Mouse (Mus musculus) megakaryocyte progenitor cell, adult 5-6 weeks (primary cell): ENCODE results near the gene Ugt2b1. TPM values are rescaled to one million over a fixed set of nuclear protein-coding genes. Genes with fewer than 3 reads are reported as not detected.
"Not testable (repeated sequence)": the region's sequence is repeated elsewhere in the genome, so short reads cannot be mapped to it uniquely, and the experiment has no call there.

Experiments
- ATAC-seq: replicated peaks from 2 replicates; pipeline ENCODE4 v1.8.0; 2016; ENCODE audit warnings: mild to moderate bottlenecking, moderate TSS enrichment, inconsistent platforms; ENCODE audit not compliant: poor library complexity
- total RNA-seq, 2 experiments: library from RNA; stranded (forward) in 1 of 2; stranded (reverse) in 1 of 2; fragments of 157-497, 149-512 nt in 1 of 2; fragments of 200-1000 nt in 1 of 2; gene quantifications; 2 replicates each; pipeline versions ENCODE4 v1.2.3 to v1.2.4; 2015 to 2017

The Ugt2b1 gene
- total RNA-seq (2015) (not detected in 2 replicates), total RNA-seq (2017) (not detected in 2 replicates)

DNA sequence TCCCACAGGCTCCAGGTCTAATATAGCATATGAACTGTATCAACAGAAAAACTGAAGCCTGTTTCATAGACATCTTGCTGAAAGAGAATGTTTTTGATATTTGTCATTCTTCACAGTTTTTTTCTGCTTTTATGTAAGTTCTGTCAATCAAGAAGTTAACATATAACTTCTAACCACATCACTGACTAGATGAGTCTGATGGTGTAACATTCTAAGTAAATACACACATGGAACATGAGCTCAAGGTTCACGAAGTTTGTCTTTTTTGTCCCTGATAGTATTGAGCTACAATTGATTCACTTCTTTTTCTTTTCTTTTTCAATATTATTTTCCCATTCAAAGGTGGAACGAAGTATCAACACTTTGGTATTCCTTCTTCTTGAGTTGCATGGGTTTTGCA, at the start of gene Ugt2b1:
TSS of gene Ugt2b1 (minus strand) at position 105 of the 400 bp plus-strand sequence.
- ATAC-seq: no peak

DNA sequence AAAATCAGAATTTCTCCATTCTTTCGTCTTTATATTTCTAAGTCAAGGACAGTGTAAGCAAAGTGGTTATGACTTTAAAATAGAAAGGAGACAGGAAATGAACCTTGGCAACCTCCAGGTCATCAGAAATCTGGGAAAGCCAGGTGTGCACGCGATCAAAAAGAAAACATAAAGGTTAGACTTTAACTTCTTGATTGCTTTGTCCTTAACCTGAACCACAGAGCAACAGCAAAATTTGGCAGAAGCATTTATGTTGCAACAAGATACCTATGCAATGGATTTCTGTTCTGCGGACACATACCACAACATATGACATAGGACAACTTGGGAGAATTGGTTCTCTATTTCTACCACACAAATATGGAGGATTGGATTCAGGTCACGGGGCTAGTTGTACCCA, 40.9 kb upstream of the Ugt2b1 start:
- not testable (repeated sequence) for ATAC-seq

DNA sequence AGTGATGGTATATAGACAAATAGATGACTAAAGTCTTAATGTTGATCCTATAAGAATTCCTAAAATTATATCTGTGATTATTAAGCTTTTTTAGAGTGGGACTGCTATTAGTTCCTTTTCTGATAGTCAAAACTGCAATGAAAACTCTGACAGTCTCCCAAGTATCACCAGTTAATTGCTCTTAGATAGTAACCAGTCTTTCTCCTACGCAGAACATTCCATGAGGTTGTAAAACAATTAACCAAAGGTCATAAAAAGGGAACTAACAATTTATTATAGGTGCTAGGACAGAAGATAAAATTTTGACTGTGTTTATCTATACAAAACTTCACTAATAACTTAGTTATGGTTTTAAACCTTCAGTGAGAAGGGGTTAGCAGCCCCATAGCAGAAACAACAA, 36.5 kb upstream of the Ugt2b1 start:
- not testable (repeated sequence) for ATAC-seq

DNA sequence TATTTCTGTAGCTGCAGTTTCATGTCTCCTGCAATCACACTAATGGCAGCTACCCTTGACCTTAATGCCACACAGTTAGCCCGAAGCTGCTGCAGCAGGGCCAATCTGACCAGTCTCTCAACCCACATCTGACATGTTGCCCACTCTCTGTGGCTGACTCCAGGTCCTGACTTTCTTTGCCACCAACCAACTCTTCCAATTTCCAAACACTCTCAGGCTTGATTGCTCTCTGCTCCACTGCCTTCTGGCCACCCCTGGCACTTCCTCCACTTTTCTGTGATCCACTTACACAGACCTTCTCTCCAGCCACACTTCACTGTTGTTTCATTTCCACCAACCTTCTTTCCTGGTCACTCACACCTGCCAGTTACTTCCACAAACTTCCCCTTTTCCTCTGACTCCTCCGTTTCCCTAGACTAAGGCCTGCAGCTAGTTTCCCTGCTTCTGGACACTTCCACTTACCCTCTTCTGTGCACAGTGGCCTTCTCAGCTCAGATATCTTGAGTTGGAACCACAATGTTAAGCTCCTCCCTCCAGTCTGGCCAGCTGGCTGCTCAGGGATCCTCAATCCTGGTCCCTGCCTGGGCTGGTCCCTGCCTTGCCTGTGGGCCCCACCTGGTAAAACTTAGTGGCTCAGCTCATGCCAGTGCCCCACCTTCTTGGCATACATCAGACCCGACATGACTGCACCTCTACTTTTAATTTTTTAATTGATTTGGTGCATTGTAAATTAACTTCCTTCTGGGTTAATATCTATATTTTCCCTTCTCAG, 35.4 kb upstream of the Ugt2b1 start:
- ATAC-seq: no peak

GRCm38 (mm10) chr5:86960504-86960903, 34.2 kb upstream of the Ugt2b1 start:
- ATAC-seq: no peak

- no peak for ATAC-seq
These were observed 15.8 kb upstream of the Ugt2b1 start for GRCm38 (mm10) chr5:86942111-86942510.

DNA sequence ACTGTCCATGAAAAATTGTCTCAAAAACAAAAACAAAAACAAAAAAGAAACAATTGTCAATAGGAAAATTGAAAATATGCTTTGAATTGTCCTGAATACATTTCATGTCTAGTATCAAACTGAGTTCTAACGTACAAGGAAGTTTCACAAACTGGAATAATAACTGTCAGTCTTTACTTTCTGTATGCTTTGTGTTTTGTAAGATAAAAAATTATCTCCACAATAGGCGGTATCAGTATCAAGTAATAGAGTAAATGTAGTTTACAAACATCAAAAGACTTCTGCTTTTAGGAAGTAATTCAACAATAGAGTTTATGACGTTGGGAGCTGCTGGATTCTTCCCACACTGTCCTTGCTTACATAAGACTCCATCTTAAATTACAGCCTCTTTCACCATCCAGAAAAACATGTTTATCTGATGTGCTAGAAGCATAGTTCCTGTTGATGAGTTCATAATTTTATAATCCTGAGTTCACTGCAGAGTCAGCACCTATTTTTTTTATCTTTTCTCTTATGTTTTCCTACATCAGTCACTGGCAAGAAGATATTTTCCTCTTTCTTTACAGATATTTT, 5.6 kb downstream of the Ugt2b1 start:
- ATAC-seq: no peak

GRCm38 (mm10) chr5:86911357-86912099, 14.8 kb downstream of the Ugt2b1 start:
- no peak for ATAC-seq

GRCm38 (mm10) chr5:86910770-86911169, 15.6 kb downstream of the Ugt2b1 start:
- ATAC-seq: no peak

DNA sequence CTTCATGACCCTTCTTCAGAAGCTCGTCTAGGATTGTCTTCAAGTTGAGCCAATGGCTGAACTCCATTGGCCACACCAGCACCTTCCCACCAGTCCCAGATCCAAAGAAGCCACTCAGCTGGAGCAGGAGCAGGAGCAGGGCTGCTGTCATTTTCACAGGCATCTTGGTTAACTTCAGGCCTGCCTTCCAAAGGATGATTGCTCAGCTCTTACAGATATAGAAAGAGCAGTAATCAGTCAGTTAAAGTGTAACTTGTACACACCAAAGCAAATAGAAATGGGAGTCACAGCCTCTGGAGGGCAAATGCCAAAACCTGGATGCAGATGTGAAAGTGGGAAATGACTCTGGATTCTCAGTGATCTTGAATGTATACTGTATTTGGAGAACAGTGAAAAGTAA, 19.6 kb downstream of the Ugt2b1 start, which contains the start of gene Ugt2b34:
TSS of gene Ugt2b34 (minus strand) at position 180 of the 400 bp plus-strand sequence.
- no peak for ATAC-seq

GRCm38 (mm10) chr5:86889933-86890332, 36.4 kb downstream of the Ugt2b1 start:
- ATAC-seq: no peak

DNA sequence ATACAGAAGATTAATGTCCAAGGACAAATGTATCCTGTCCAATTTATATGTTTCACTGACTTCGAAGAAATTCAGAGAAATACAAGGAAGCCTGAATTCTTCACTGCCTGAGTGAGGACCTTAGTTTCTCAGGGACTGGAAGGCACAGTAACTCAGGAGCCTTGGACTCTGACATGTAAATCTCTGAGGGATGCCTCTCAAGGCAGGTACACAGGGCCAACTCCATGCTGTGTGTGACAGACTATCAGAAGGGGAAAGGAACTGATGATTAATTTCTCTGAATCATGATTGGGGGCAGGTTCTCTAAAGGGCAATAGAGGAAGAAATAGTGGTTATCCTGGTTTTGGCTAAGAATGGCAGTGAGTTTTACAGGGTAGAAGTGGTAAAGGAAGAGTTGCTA, 37.9 kb downstream of the Ugt2b1 start:
- no peak for ATAC-seq

DNA sequence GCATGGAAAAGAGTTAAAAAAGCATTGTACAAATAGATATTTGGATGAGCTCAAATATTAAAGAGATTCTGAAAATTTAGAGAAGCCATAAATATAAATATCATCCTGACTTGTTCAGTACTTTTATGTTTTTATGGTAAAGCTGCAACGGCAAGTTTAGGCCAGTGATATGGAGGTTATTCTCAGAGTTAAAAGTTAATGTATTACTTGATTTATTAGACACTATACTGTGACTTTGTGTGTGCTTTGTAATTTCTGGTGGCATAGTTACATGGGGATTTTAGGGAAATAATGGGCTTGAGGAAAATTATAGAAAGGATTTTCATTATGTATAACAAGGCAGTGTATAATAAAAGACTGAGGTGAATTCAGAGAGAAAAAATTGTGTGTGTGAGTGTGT, 39.2 kb downstream of the Ugt2b1 start:
- ATAC-seq: no peak

GRCm38 (mm10) chr5:86886620-86887019, 39.7 kb downstream of the Ugt2b1 start:
- no peak for ATAC-seq

DNA sequence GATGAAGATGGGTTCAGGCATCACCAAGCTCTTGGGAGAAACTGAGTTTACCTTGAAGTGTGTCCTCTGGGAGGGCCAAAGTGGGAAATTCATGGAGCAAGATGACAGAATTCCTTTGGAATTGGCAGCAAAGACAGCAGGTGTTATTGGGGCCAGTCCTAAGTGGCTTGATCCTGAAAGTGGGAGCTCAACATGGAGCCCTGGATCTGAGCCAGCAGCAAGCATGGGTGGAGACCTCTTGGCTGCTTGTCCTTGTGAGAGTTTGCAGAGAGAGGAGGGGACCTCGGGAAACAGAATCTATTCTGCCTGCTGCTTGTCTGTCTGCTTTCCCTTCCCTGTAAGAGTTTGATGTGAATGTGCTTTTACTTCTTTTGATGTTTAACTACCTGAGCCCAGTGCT, 54.5 kb downstream of the Ugt2b1 start:
- no peak for ATAC-seq

Other genes with a start within 250 kb of the Ugt2b1 start
- gene Tmprss11e, start 180.7 kb downstream of the Ugt2b1 start, total RNA-seq (2015): not detected in 2 replicates
- gene Tmprss11e, start 180.7 kb downstream of the Ugt2b1 start, total RNA-seq (2017): not detected in 2 replicates
- 104 and 107 TPM in 2 replicates for gene Ythdc1, start 122.3 kb downstream of the Ugt2b1 start, total RNA-seq (2015)
- 141 and 143 TPM in 2 replicates for gene Ythdc1, start 122.3 kb downstream of the Ugt2b1 start, total RNA-seq (2017)
- gene Ugt2b34, start 19.6 kb downstream of the Ugt2b1 start, total RNA-seq (2015): not detected in 2 replicates
- gene Ugt2b34, start 19.6 kb downstream of the Ugt2b1 start, total RNA-seq (2017): not detected in 2 replicates
- not detected in 2 replicates for gene Ugt2b35, start 74.3 kb upstream of the Ugt2b1 start, total RNA-seq (2015)
- not detected in 2 replicates for gene Ugt2b35, start 74.3 kb upstream of the Ugt2b1 start, total RNA-seq (2017)
- gene Ugt2b36, start 166.0 kb upstream of the Ugt2b1 start, total RNA-seq (2015): not detected in 2 replicates
- not detected in 2 replicates for gene Ugt2b36, start 166.0 kb upstream of the Ugt2b1 start, total RNA-seq (2017)
- not detected in 2 replicates for gene Ugt2b5, start 213.8 kb upstream of the Ugt2b1 start, total RNA-seq (2015)
- not detected in 2 replicates for gene Ugt2b5, start 213.8 kb upstream of the Ugt2b1 start, total RNA-seq (2017)